Comparison of ENCODE assay signal across 20 mouse cellular contexts in genomic region chr1:92707441-92707840, GRCm38 (mm10). TPM values are rescaled to one million over a fixed set of nuclear protein-coding genes. Genes with fewer than 3 reads are reported as not detected.
DNase-seq lines count a peak whose midpoint lies in the region; ATAC-seq lines count a peak whose summit lies in the region.
"Had no signal": no experiment of that assay in that cellular context is flagged by ENCODE, and none has a peak within 500 bp of the region (broad histone marks: within the 10 kb centered on the region; RNA-seq: fewer than 3 reads in every experiment).

No protein-coding gene starts in this region.

- no peak for ATAC-seq in intestine, embryonic 14.5 days (replicated peaks; ENCODE audit: low FRiP score, low TSS enrichment, low read depth)
- no peak for ATAC-seq in intestine, embryonic 15.5 days
- ATAC-seq: CD4-positive, CD25-positive, alpha-beta regulatory T cell, adult 4 months; forebrain, embryonic 13.5 days; forebrain, embryonic 15.5 days; forebrain, postnatal 0 days had no signal

- 87% methylated on average over 2 of the region's 2 CpGs for WGBS in intestine, embryonic 14.5 days
- WGBS in intestine, embryonic 15.5 days, result 67% methylated on average over 2 of the region's 2 CpGs

- no peaks in the 10 kb centered on the region for H3K9me3 ChIP-seq in intestine, embryonic 14.5 days (ENCODE audit: control insufficient read depth, low read length)
- H3K9me3 ChIP-seq in intestine, embryonic 15.5 days, result no peaks in the 10 kb centered on the region
- H3K9me3 ChIP-seq: embryonic facial prominence, embryonic 10.5 days; forebrain, embryonic 13.5 days; forebrain, embryonic 15.5 days had no signal

- H3K36me3 ChIP-seq in intestine, embryonic 14.5 days (ENCODE audit: control insufficient read depth, insufficient read depth, low read length), result no peaks in the 10 kb centered on the region
- no peaks in the 10 kb centered on the region for H3K36me3 ChIP-seq in intestine, embryonic 15.5 days
- H3K36me3 ChIP-seq: embryonic facial prominence, embryonic 10.5 days; embryonic facial prominence, embryonic 12.5 days; forebrain, embryonic 15.5 days had no signal

- peak overlapping the region; percentile 5; the same call in 1 of the 2 replicates for H3K27ac ChIP-seq in intestine, embryonic 14.5 days (ENCODE audit: low read depth)
- H3K27ac ChIP-seq in intestine, embryonic 15.5 days, result no peak overlapping the region
- H3K27ac ChIP-seq: embryonic facial prominence, embryonic 10.5 days; embryonic facial prominence, embryonic 12.5 days; forebrain, embryonic 13.5 days; forebrain, embryonic 15.5 days had no signal

- H3K4me1 ChIP-seq in intestine, embryonic 14.5 days (replicated peaks; ENCODE audit: control insufficient read depth, insufficient read depth, low read length), result 0 out of 2 replicates have a peak, but pooled peaks cover 5% of the 10 kb centered on the region
- H3K4me1 ChIP-seq in intestine, embryonic 15.5 days (replicated peaks), result 0 out of 2 replicates have a peak, but pooled peaks cover 8% of the 10 kb centered on the region

- H3K4me2 ChIP-seq in intestine, embryonic 14.5 days (ENCODE audit: low read length), result no peak overlapping the region
- no peak overlapping the region for H3K4me2 ChIP-seq in intestine, embryonic 15.5 days (replicated peaks)
- H3K4me2 ChIP-seq: embryonic facial prominence, embryonic 12.5 days; forebrain, embryonic 13.5 days; forebrain, embryonic 15.5 days had no signal

- no peak overlapping the region for H3K9ac ChIP-seq in intestine, embryonic 14.5 days (ENCODE audit: low read length)
- no peak overlapping the region for H3K9ac ChIP-seq in intestine, embryonic 15.5 days
- H3K9ac ChIP-seq: embryonic facial prominence, embryonic 12.5 days; forebrain, embryonic 13.5 days; forebrain, embryonic 15.5 days; forebrain, postnatal 0 days had no signal

- H3K4me3 ChIP-seq in intestine, embryonic 14.5 days (ENCODE audit: low read depth, low read length), result no peak overlapping the region
- no peak overlapping the region for H3K4me3 ChIP-seq in intestine, embryonic 15.5 days (replicated peaks)
- H3K4me3 ChIP-seq: embryonic facial prominence, embryonic 10.5 days; embryonic facial prominence, embryonic 12.5 days; forebrain, embryonic 13.5 days; forebrain, embryonic 15.5 days had no signal

- H3K27me3 ChIP-seq in intestine, embryonic 14.5 days (replicated peaks; ENCODE audit: control insufficient read depth, insufficient read depth, low read length), result no peaks in the 10 kb centered on the region
- H3K27me3 ChIP-seq in intestine, embryonic 15.5 days (replicated peaks), result no peaks in the 10 kb centered on the region
- H3K27me3 ChIP-seq: embryonic facial prominence, embryonic 12.5 days; forebrain, embryonic 13.5 days; forebrain, embryonic 15.5 days had no signal

- DNase-seq in intestine, embryonic 14.5 days (ENCODE audit: low spot score), result no peak
- DNase-seq in ES-CJ7 (ENCODE audit: low read depth, low spot score) (peak; percentile 88), ZHBTc4 (ENCODE audit: low read depth, low spot score) (peak; percentile 87)
- no peak for DNase-seq in ovary, adult 18-20 months (ENCODE audit: low spot score)
- DNase-seq: adrenal gland, adult 8-10 months; adrenal gland, postnatal 14 days; adrenal gland, postnatal 36 days; B cell, adult 2 months; cerebellum, adult 11-12 months; cerebellum, adult 2 months; cerebellum, adult 9-10 months; cerebellum, postnatal 25 days; forebrain, postnatal 0 days had no signal

RNA-seq across cellular contexts. Expression of gene Otos, which starts 58.8 kb away (rescaled TPM):
- 0.09 TPM in 1 of 2 replicates, not detected in the other for polyA plus RNA-seq in intestine, embryonic 14.5 days (2014; fragmentation: Nextera tagmentation; extraction: Ambion mirVana)
- 0.15 and 0.18 TPM in 2 replicates for polyA plus RNA-seq in intestine, embryonic 15.5 days (2015; fragmentation: Nextera tagmentation; extraction: Ambion mirVana)
- polyA plus RNA-seq: forebrain, embryonic 11.5 days; forebrain, embryonic 15.5 days had no signal

Comparison
In these comparisons a context has a peak if more than half of its experiments do, and no peak if none do; other contexts are left out.
1. DNase-seq: peak in ES-CJ7 (single experiment) and ZHBTc4 (single experiment); none in intestine, embryonic 14.5 days (single experiment) and ovary, adult 18-20 months (single experiment).